Mouse (Mus musculus): ENCODE measurements at regions not wholly inside any gene's neighbourhood (a gene's known extent, or its start where the extent isn't known, plus 50 kb on each side); places are given as distances from the start of the nearest gene placed in this dataset.

- WGBS = 29% methylated on average over 8 of the region's 8 CpGs
- Histone ChIP-seq H3K4me1 (ENCODE audit: control insufficient read depth, insufficient read depth, low read length) (no peaks in the 10 kb centered on the region), H3K4me3 (replicated peaks; ENCODE audit: extremely low read depth, low read depth, low read length) (no peak overlapping the region)
- TF ChIP-seq POLR2A (IDR thresholded peaks at IDR 0.05; ENCODE audit: borderline replicate concordance, extremely low read depth, low read depth, low read length) = no peak
- TF ChIP-seq CTCF (IDR thresholded peaks at IDR 0.05; ENCODE audit: insufficient read depth, low read length) = no peak
- DNase-seq = no peak
Observed at GRCm38 (mm10) chr10:31252584-31253381, 60.4 kb upstream of the Hddc2 start.

- WGBS = 68% methylated on average over 1 of the region's 1 CpGs
- no peak for TF ChIP-seq POLR2A (IDR thresholded peaks at IDR 0.05; ENCODE audit: borderline replicate concordance, extremely low read depth, low read depth, low read length)
- TF ChIP-seq CTCF (IDR thresholded peaks at IDR 0.05; ENCODE audit: insufficient read depth, low read length) = no peak
- H3K4me1 ChIP-seq (ENCODE audit: control insufficient read depth, insufficient read depth, low read length) = no peaks in the 10 kb centered on the region
- DNase-seq = no peak
- H3K4me3 ChIP-seq (replicated peaks; ENCODE audit: extremely low read depth, low read depth, low read length) = no peak overlapping the region
Observed at GRCm38 (mm10) chr10:31256934-31257333, 56.2 kb upstream of the Hddc2 start.

GRCm38 (mm10) chr10:31257611-31258010, 55.6 kb upstream of the Hddc2 start:
- Histone ChIP-seq H3K4me3 (replicated peaks; ENCODE audit: extremely low read depth, low read depth, low read length) (no peak overlapping the region), H3K4me1 (ENCODE audit: control insufficient read depth, insufficient read depth, low read length) (no peaks in the 10 kb centered on the region)
- no peak for TF ChIP-seq POLR2A (IDR thresholded peaks at IDR 0.05; ENCODE audit: borderline replicate concordance, extremely low read depth, low read depth, low read length)
- no peak for TF ChIP-seq CTCF (IDR thresholded peaks at IDR 0.05; ENCODE audit: insufficient read depth, low read length)
- no peak for DNase-seq
- 82% methylated on average over 1 of the region's 1 CpGs for WGBS

GRCm38 (mm10) chr10:31260914-31261313, 52.3 kb upstream of the Hddc2 start:
- no peak overlapping the region for H3K4me3 ChIP-seq (replicated peaks; ENCODE audit: extremely low read depth, low read depth, low read length)
- TF ChIP-seq CTCF (IDR thresholded peaks at IDR 0.05; ENCODE audit: insufficient read depth, low read length) = no peak
- no peak for TF ChIP-seq POLR2A (IDR thresholded peaks at IDR 0.05; ENCODE audit: borderline replicate concordance, extremely low read depth, low read depth, low read length)
- 55% methylated on average over 7 of the region's 7 CpGs for WGBS
- no peak for DNase-seq
- H3K4me1 ChIP-seq (ENCODE audit: control insufficient read depth, insufficient read depth, low read length) = no peaks in the 10 kb centered on the region

Measured in lung, adult 2 months (tissue).